Mouse (Mus musculus): ENCODE measurements around the gene Gm11168.
"Not testable (repeated sequence)": the region's sequence is repeated elsewhere in the genome, so short reads cannot be mapped to it uniquely, and the experiment has no call there.

Gene Gm11168

DNA sequence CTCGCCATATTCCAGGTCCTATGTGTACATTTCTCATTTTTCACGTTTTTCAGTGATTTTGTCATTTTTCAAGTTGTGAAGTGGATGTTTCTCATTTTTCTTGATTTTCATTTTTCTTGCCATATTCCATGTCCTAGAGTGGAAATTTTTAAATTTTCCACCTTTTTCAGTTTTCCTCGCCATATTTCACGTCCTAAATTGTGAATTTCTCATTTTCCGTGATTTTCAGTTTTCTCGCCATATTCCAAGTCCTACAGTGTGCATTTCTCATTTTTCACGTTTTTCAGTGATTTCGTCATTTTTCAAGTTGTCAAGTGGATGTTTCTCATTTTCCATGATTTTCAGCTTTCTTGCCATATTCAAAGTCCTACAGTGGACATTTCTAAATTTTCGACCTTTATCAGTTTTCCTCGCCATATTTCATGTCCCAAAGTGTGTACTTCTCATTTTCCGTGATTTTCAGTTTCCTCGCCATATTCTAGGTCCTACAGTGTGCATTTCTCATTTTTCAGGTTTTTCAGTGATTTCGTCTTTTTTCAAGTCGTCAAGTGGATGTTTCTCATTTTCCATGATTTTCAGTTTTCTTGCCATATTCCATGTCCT, at the start of gene Gm11168:
TSS of gene Gm11168 (plus strand) at position 553 of the 603 bp plus-strand sequence.
- DNase-seq, result not testable (repeated sequence)

DNA sequence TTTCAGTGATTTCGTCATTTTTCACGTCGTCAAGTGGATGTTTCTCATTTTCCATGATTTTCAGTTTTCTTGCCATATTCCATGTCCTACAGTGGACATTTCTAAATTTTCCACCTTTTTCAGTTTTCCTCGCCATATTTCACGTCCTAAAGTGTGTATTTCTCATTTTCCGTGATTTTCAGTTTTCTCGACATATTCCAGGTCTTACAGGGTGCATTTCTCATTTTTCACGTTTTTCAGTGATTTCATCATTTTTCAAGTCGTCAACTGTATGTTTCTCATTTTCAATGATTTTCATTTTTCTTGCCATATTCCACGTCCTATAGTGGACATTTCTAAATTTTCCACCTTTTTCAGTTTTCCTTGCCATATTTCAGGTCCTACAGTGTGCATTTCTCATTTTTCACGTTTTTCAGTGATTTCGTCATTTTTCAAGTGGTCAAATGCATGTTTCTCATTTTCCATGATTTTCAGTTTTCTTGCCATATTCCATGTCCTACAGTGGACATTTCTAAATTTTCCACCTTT, 2.6 kb upstream of the Gm11168 start, which contains the start of gene Gm10722:
TSS of gene Gm10722 (plus strand) at position 478 of the 528 bp plus-strand sequence.
- DNase-seq, result not testable (repeated sequence)

- DNase-seq, result peak; percentile 35
These were observed 2.1 kb upstream of the Gm11168 start for GRCm38 (mm10) chr9:3001006-3001405.

- peak; percentile 98 for DNase-seq
These were observed 1.0 kb upstream of the Gm11168 start for GRCm38 (mm10) chr9:3001948-3002659.

- not testable (repeated sequence) for DNase-seq
These were observed 3.0 kb downstream of the Gm11168 start for GRCm38 (mm10) chr9:3006179-3006578.

GRCm38 (mm10) chr9:3006636-3007035, 3.5 kb downstream of the Gm11168 start:
- DNase-seq, result peak; percentile 75

DNA sequence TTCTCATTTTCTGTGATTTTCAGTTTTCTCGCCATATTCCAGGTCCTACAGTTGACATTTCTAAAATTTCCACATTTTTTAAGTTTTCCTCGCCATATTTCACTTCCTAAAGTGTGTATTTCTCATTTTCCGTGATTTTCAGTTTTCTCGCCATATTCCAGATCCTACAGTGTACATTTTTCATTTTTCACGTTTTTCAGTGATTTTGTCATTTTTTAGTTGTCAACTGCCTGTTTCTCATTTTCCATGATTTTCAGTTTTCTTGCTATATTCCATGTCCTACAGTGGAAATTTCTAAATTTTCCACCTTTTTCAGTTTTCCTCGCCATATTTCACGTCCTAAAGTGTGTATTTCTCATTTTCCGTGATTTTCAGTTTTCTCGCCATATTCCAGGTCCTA, 4.1 kb downstream of the Gm11168 start:
- DNase-seq, result not testable (repeated sequence)

DNA sequence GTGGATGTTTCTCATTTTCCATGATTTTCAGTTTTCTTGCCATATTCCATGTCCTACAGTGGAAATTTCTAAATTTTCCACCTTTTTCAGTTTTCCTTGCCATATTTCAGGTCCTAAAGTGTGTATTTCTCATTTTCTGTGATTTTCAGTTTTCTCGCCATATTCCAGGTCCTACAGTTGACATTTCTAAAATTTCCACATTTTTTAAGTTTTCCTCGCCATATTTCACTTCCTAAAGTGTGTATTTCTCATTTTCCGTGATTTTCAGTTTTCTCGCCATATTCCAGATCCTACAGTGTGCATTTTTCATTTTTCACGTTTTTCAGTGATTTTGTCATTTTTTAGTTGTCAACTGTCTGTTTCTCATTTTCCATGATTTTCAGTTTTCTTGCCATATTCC, 6.2 kb downstream of the Gm11168 start:
- DNase-seq, result not testable (repeated sequence)

DNA sequence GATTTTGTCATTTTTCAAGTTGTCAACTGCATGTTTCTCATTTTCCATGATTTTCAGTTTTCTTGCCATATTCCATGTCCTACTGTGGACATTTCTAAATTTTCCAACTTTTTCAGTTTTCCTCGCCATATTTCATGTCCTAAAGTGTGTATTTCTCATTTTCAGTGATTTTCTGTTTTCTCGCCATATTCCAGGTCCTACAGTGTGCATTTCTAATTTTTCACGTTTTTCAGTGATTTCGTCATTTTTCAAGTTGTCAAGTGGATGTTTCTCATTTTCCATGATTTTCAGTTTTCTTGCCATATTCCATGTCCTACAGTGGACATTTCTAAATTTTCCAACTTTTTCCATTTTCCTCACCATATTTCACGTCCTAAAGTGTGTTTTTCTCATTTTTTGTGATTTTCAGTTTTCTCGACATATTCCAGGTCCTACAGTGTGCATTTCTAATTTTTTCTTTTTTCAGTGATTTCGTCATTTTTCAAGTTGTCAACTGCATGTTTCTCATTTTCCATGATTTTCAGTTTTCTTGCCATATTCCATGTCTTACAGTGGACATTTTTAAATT, 9.0 kb downstream of the Gm11168 start:
- DNase-seq, result not testable (repeated sequence)

DNA sequence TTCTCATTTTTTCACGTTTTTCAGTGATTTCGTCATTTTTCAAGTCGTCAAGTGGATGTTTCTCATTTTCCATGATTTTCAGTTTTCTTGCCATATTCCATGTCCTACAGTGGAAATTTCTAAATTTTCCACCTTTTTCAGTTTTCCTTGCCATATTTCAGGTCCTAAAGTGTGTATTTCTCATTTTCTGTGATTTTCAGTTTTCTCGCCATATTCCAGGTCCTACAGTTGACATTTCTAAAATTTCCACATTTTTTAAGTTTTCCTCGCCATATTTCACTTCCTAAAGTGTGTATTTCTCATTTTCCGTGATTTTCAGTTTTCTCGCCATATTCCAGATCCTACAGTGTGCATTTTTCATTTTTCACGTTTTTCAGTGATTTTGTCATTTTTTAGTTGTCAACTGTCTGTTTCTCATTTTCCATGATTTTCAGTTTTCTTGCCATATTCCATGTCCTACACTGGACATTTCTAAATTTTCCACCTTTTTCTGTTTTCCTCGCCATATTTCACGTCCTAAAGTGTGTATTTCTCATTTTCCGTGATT, 9.7 kb downstream of the Gm11168 start, which contains the start of gene Gm10721:
TSS of gene Gm10721 (plus strand) at position 408 of the 547 bp plus-strand sequence.
- not testable (repeated sequence) for DNase-seq

DNA sequence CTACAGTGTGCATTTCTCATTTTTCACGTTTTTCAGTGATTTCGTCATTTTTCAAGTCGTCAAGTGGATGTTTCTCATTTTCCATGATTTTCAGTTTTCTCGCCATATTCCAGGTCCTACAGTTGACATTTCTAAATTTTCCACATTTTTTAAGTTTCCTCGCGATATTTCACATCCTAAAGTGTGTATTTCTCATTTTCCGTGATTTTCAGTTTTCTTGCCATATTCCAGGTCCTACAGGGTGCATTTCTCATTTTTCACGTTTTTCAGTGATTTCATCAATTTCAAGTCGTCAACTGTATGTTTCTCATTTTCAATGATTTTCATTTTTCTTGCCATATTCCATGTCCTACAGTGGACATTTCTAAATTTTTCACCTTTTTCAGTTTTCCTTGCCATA, 12.2 kb downstream of the Gm11168 start, which contains the start of gene Gm10720:
TSS of gene Gm10720 (plus strand) at position 301 of the 400 bp plus-strand sequence.
- DNase-seq, result not testable (repeated sequence)

GRCm38 (mm10) chr9:3015896-3016295, 12.8 kb downstream of the Gm11168 start:
- DNase-seq, result peak; percentile 8

- not testable (repeated sequence) for DNase-seq
These were observed 14.0 kb downstream of the Gm11168 start, which contains the start of gene Gm10719 for GRCm38 (mm10) chr9:3017108-3017507. Gene Gm10719 (plus strand): TSS chr9:3017408.

DNA sequence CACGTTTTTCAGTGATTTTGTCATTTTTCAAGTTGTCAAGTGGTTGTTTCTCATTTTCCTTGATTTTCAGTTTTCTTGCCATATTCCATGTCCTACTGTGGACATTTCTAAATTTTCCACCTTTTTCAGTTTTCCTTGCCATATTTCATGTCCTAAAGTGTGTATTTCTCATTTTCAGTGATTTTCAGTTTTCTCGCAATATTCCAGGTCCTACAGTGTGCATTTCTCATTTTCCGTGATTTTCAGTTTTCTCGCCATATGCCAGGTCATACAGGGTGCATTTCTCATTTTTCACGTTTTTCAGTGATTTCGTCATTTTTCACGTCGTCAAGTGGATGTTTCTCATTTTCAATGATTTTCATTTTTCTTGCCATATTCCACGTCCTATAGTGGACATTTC, 15.8 kb downstream of the Gm11168 start:
- DNase-seq, result peak; percentile 50

- DNase-seq, result peak; percentile 76
These were observed 16.9 kb downstream of the Gm11168 start for GRCm38 (mm10) chr9:3019835-3020727.

DNA sequence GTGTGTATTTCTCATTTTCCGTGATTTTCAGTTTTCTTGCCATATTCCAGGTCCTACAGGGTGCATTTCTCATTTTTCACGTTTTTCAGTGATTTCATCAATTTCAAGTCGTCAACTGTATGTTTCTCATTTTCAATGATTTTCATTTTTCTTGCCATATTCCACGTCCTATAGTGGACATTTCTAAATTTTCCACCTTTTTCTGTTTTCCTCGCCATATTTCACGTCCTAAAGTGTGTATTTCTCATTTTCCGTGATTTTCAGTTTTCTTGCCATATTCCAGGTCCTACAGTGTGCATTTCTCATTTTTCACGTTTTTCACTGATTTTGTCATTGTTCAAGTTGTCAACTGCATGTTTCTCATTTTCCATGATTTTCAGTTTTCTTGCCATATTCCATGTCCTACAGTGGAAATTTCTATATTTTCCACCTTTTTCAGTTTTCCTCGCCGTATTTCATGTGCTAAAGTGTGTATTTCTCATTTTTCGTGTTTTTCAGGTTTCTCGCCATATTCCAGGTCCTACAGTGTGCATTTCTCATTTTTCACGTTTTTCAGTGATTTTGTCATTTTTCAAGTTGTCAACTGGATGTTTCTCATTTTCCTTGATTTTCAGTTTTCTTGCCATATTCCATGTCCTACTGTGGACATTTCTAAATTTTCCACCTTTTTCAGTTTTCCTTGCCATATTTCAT, 19.3 kb downstream of the Gm11168 start:
- DNase-seq, result peak; percentile 75

- DNase-seq, result peak; percentile 28
These were observed 20.3 kb downstream of the Gm11168 start, which contains the start of gene Gm10718 for GRCm38 (mm10) chr9:3023312-3023984. Gene Gm10718 (plus strand): TSS chr9:3023547.

DNA sequence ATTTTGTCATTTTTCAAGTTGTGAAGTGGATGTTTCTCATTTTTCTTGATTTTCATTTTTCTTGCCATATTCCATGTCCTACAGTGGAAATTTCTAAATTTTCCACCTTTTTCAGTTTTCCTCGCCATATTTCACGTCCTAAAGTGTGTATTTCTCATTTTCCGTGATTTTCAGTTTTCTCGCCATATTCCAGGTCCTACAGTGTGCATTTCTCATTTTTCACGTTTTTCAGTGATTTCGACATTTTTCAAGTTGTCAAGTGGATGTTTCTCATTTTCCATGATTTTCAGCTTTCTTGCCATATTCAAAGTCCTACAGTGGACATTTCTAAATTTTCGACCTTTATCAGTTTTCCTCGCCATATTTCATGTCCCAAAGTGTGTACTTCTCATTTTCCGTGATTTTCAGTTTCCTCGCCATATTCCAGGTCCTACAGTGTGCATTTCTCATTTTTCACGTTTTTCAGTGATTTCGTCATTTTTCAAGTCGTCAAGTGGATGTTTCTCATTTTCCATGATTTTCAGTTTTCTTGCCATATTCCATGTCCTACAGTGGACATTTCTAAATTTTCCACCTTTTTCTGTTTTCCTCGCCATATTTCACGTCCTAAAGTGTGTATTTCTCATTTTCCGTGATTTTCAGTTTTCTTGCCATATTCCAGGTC, 21.0 kb downstream of the Gm11168 start:
- peak; percentile 70 for DNase-seq

DNA sequence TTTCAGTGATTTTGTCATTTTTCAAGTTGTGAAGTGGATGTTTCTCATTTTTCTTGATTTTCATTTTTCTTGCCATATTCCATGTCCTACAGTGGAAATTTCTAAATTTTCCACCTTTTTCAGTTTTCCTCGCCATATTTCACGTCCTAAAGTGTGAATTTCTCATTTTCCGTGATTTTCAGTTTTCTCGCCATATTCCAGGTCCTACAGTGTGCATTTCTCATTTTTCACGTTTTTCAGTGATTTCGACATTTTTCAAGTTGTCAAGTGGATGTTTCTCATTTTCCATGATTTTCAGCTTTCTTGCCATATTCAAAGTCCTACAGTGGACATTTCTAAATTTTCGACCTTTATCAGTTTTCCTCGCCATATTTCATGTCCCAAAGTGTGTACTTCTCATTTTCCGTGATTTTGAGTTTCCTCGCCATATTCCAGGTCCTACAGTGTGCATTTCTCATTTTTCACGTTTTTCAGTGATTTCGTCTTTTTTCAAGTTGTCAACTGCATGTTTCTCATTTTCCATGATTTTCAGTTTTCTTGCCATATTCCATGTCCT, 21.8 kb downstream of the Gm11168 start, which contains the start of gene Gm10717:
TSS of gene Gm10717 (plus strand) at position 506 of the 556 bp plus-strand sequence.
- DNase-seq, result peak; percentile 63

DNA sequence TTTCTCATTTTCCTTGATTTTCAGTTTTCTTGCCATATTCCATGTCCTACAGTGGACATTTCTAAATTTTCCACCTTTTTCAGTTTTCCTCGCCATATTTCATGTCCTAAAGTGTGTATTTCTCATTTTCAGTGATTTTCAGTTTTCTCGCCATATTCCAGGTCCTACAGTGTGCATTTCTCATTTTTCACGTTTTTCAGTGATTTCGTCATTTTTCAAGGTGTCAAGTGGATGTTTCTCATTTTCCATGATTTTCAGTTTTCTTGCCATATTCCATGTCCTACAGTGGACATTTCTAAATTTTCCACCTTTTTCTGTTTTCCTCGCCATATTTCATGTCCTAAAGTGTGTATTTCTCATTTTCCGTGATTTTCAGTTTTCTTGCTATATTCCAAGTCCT, 22.5 kb downstream of the Gm11168 start:
- DNase-seq, result peak; percentile 72
